Mouse (Mus musculus) naive thymus-derived CD4-positive, alpha-beta T cell, adult 2 months (primary cell): ENCODE measurements at regions not wholly inside any gene's neighbourhood (a gene's known extent, or its start where the extent isn't known, plus 50 kb on each side); places are given as distances from the start of the nearest gene placed in this dataset.

Experiments
- DNase-seq: peaks from one replicate; pipeline ENCODE4 v3.0.0-alpha.2; 2011; ENCODE audit warnings: low read depth

DNA sequence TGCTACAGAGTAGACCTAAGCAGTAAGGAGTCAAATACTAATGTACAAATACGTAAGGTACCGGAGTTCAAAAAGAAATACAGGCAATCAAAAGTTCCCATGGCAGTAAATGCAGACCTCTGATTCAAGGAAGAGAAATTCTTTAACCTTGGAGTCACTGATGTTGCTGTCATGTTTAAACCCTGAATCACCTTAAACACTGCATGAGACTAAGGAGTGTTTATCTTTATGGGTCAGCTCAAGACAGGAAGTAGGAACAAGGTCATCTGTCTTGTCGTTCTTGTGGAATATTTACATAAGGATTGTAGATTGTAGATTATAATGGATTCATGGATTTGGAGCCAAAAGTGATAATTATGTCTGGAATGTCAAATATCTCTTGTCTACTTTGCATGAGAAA lies 1708.7 kb upstream of the Slc10a2 start:
- DNase-seq = no peak

DNA sequence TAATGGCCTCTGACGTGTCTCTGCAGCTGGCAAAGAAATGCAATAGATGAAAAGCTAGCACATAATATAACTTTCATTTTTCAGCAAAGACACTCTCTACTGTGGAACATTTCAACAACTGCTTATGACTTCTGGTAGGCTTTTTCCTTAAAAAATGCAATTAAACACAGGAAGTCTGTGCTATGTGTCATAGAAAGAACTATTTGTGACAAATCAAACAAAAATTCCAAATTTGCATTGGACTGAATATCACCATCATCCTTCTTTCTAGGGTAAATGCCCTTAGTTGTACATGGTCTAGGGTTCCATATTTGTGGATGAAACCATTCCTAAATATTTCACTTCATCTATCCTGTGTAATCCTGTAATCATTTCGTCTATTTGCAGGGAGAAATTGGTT lies 1702.0 kb upstream of the Slc10a2 start:
- DNase-seq = no peak

DNA sequence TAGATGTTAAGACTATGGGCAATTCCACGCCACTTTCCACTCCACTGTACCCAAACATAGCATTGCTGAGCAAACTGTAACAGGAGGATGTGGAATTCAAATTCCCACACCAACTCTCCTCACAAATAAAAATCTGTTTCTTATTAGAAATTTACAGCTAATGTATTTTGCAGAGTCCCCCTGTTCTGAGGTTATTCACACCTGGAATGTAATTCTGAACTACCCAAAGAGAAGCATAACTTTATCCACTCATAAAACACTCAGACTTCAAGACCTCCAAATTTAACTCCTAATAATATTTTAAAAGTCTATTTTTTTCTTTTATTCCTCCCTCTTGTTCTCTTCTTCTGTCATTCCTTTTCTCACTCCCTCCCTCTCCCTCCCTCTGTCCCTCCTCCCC lies 1698.0 kb upstream of the Slc10a2 start:
- no peak for DNase-seq

DNA sequence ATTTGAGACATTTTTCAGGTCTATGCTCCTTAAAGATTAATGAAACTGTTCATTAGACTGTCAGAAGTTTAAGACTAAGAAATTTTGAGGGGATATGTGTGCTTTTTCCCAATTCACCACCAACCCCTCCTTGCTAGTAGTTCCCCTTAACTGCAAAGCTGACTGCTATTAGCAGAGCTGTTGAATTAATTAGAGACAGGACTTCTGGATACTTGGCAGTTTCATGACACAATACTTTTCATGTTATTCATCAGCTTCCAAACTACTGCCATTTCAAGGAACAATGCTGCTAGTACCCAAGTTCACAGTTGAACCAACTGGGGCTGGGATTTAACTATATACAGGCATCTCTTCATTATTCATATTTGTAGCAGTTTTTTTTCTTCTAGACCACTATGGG lies 1695.9 kb upstream of the Slc10a2 start:
- no peak for DNase-seq

DNA sequence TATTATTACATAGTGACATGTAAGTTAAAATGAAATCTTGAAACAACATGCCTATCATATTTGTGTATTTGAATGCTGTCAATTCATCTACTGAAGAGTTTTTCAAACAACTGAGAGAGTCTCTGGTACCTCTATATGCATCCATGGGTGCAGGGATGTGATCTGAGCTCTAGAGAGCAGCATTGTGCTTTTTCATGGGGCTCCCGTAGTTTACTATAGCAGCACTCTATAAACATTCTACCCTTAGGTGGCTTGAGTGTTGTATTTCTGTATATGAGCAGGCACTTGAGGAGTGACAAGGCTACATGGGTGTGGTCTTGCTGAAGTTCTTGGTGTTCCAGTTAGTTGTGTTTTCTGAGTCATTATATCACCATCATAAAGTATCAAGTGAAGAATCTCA lies 1683.9 kb upstream of the Slc10a2 start:
- DNase-seq = no peak

DNA sequence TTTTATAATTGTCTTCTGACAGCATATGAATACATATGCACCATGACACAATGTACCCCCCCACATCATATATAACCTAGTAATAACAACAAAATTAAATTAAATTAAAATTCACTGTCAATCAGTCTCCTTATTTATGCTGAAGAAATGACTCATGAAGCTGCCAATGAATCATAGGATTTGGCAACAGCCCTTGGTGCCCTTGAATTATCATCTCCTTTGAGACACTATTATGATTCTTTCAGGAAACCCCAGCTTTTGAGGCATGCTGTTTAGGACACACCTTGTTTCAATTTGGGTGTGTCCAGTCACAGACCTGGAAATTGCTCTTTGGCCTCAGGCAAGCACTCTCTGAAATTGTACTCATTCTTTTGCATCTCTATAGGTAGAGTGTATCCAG lies 1675.8 kb upstream of the Slc10a2 start:
- no peak for DNase-seq

DNA sequence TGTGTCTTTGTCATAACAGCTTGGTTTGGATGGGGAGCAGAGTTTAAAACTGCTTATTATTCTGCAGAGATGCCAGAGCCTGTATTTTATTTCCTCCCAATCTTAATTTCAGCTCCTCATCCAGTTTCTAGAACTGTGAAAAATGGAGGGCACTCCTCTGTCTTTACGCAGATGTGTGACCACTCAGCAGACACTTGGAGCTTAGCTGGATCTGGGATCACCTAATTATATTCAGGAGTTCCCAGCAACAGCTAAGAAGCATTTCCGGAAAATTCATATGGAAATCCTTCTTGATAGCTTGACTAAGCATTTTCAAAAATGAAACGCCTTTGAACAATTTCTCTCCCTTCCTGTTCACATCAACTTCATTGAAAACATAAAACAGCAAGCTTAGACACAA lies 1670.0 kb upstream of the Slc10a2 start:
- no peak for DNase-seq

DNA sequence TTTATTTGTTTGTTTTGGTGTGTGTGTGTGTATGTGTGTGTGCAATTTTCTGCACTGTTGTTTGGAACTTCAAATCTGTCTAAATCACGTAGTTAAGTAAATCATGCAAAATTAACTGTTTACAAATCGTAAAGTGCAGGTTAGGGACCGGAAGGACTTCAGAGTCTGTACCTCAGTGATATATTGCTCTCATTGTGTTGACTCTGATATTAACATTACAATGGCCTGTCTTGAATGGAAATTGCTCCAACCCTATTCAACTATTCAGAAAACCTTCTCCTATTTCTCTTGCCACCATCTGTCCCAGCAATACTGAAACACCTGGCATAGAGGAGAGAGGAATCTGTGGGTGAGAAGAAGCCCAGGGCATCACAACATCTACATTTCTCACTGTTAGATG lies 1624.4 kb upstream of the Slc10a2 start:
- no peak for DNase-seq

DNA sequence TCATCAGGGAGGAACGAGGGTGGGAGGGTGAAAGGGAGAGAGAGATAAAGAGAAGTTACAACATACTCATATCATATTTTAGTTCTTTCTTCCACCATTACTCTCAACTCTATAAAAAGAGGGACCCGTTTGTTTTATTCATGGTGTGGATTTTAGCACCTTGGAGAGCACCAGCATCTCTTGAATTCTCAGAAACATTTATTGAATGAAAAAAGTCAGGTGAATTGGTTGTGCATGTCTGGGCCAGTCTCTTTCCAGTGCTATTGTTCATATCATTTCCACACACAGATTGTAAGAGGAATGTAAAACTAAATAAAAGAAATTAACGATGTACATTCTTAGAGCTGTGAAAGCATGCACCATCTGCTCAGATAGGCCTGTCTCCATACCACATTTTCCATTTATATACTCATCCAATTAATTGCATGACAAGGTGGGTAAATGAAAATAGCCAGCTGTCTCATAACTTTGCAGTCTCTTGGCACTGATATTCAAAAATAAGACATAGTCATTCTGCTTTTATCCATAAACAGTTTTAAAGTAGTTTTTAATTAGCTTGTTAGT lies 1603.8 kb upstream of the Slc10a2 start:
- no peak for DNase-seq

DNA sequence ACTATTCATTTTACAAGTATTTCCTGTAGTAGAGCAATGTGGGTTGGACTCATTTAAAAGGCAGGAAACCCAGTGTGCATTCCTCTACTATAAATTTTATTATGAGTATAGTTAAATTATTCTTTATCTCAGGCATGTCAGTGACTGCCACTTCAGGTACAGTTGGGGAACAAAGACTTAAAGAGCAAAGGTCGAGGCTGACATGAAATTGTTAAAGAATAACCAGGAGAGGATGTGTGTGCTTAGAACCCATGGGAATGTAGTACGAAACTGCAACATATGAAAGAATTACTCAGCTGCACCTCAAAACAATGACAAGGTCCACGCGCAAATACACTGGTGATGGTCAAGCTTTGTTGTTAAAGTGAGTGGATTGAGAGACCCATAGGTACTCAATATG lies 1583.4 kb upstream of the Slc10a2 start:
- DNase-seq = no peak

DNA sequence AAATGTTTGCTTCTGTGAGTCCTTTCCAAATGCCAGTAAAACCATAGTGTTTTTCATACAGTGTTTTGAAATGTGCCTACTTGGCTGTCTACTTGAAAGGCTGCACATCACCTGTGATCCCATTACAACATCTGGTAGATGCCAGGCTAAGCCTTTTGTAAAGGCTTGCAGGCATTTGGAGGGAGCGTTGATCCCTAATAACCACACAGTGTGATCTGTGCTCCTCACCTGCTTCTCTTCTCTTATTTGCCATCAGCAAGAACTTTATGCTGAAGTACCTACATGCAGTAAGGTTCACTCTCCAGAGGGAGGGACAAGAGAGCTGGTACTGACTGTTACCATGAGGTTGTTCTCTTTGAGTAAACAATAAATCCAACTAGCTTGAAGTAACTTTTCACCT lies 1553.7 kb upstream of the Slc10a2 start:
- no peak for DNase-seq

DNA sequence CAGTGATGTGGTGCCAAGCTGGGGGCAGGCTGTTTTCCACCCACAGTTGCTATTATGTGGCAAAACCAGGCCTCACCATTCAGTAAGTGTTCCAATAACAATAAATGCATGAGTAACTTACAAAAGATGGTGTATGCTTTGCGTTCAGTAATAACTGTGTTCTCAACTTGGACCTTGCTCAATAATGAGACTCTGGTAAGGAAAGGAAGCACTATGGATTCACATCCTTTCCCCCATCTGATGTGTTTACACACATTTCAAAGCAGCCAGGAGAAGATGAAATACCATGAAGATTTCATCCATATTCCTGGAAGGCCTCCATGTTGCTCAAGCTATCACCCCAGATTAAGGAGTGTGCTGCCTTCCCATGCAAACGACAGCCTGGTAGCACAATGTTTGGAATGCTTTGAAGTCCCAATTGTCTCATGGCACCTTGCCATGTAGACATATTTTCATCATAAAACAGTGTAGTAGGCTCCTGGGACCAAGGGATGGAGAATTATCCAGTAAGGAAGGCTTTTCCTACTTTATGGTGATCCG lies 1552.4 kb upstream of the Slc10a2 start:
- no peak for DNase-seq

DNA sequence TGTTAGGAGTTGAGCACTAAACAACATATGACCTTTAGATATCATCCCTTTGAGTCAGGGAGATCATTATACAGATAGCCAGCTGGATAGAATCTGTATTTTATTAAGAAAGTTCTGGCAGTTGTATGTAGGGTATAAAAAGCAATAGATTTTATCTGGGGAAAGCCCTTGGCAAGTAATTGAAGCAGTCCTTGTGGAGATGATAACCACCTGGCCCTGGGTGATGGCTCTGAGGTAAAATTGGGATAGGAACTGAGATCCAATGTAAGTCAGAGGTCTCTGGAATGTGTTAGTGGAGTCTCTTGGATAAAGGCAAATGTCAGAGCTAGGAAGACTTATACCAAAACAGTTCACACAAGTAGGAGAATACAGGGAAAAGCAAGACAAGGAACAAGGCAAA lies 1547.0 kb upstream of the Slc10a2 start:
- DNase-seq = no peak

DNA sequence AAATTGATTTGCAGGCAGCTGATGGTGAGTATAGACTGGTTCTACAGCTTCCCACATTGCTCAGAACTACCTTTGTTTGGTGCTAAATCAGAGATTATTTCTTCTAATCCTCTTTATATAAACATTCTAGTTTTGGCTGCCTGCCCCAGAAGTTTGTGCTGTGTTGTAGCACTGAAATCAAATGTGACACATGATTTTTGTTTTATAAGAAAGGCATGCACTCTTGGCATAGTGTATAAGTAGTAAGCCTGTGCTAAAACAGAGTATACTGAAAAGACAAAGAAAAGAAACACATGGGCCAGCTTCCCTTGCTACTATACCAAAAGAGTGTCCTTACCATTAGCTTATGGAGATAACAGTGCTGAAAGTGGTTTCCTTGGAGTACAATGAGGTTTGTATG lies 1542.9 kb upstream of the Slc10a2 start:
- no peak for DNase-seq

DNA sequence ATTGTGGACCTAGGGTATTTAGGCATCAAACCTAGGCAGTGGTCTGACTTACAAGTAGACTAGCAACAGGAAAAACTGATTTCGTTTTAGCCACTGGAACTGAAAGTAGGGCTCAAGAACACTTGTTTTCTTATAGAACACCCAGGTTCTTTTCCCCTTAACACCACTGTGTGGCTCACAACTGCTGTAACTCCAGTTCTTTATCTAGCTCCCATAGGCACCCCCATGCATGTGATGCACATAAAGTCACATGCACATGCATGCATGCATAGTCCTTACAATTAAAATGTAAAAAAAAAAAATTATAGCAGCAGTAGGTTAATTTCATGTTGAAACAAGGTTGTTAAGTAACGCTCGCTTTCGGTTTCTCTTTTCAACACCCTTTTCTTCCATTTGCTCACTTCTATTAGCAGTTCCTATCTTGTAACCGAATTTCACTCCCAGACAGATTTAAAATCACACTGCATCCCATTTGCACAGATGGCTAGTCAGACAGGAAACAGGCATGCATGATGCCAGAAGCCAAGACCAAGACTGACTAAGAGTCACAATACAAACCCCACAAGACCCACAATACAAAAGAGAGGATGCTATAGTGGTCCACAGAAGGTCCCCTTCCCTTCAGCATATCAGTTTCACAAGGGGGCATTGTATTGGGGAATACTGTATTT lies 1540.3 kb upstream of the Slc10a2 start:
- no peak for DNase-seq

DNA sequence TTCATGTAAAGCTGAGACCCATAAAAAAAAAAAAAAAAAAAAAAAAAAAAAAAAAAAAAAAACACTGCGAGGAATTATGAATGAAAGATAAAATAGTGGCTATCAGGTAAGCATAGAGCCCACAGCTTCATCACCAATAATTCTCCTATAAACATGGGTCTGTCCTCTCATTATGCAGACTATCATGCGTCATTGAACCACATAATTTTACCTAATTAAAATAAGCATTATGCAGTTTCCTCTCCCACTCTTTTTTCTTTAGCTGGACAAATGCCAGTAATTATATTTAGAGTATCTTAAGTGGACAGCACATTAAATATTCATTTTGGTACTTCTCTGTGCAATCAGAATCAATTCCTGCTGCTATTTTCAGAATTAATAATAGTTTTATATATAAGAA lies 1539.2 kb upstream of the Slc10a2 start:
- no peak for DNase-seq

DNA sequence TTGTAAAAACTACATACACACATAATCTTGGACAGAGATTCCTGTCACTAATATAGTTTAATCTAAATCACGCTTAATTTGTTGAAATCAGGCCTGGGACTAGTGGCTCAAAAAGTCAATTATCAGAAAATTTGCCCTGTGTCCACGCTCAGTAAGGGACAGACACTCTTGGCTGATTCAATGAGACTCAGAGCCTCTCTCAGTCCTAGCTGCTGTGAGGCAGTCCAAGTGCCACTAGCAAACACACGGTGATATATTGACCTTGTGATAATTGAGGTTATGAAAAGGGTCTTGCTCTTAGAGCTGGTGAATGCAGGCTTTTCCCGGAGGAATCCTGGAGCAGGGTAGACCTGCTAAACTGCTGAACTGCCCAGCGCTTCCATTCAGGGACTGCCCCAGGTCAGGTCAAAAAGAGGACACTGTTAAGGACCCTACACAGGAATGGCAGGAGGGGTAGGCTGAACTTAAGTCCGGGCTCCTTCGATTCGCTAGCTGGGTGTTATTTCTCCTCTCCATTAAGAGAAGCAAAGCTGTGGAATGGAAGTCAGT lies 1521.9 kb upstream of the Slc10a2 start:
- no peak for DNase-seq

DNA sequence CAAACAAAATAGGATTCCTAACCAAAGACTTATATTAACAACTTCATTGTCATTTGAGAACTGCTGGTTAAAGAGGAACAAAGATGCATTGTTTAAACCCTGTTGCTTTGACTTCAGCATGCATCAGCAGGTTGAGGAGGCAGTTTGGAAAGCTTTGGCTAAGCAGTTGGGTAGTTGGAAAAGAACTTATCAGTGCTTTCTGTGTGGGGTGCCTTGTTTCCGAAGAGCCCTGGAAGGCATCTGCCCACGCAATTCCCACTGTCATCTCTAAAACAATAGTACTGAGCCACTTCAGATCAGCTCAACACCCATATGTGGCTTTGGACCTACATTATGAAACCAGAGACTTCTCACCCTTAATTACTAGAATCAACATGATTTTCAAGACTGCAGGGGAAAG lies 1503.7 kb upstream of the Slc10a2 start:
- DNase-seq = no peak

DNA sequence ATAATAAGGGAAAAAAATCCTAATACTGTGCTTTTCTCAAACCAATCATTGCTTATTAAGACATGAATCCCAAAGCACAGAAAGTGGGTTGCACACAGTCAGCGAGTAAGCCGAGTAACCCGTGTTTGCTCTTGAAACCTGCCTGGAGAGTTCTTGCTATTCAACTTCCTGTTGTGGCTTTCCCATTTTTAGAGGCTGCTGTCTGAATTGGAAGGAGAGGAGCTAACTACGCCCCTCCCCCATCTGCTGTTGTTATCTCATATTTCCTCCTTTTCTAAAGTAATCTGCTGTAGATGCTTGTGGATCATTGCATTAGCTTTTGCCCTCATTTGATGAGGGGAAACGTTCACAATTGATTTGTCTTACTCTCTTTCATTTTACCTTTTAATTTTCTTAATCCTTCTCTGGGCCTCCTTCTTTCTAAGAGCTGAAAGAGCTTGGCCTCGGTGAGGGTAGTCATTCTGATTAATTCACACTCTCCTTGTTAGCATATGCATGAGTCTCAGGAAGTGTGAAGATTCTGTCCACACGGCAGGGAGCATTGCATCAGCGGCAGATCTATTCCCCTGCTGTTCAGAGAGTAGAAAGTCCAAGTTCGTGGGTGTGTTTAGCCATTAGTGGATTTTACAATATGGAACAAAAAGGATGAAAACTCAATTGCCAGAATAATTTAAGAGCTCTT lies 1501.8 kb upstream of the Slc10a2 start:
- no peak for DNase-seq

DNA sequence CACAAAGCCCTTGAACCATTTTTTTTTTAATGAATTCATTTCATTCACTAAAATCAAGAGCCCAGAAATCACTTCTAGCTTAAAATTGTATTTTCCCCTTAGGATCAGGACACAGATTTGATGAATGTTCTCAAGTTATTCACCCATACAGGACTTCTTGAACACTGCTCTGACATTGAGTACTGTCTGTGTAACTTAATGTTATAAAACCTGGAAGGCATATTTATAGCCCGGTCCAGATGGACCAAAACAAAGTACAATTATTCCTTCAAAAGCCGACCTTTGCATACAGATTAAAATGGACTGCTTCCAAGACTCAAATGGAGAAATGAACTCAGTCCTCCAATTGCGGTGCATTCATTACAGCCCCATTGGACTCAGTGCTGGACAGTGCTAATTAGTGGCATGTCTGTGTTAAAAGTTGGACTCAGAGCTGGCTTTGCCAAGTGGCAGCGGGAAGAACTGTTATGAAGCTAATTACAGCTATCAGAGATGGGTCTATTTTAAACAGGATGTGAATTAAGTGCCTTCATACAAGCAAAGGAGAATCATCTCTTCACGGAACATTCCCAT lies 1499.2 kb upstream of the Slc10a2 start:
- DNase-seq = no peak

DNA sequence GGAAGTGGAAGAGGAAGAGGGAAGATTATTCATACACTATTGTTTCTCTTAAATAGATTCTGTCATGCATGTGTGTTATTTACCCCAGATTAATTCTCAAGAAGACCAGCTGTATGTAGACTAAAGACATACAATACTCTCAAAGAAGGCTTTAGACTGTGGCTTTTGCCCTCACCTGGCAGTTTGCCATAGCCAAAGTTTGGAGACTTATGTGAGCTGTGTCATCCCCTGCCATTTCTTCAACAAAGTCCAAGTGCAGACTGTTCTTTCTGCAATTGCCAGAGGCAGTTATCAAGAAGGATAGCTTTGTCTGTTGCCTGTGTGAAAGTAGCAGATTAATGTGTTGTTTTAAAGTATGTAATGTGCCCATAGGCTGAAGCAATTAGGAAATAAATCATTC lies 1485.0 kb upstream of the Slc10a2 start:
- DNase-seq = no peak

DNA sequence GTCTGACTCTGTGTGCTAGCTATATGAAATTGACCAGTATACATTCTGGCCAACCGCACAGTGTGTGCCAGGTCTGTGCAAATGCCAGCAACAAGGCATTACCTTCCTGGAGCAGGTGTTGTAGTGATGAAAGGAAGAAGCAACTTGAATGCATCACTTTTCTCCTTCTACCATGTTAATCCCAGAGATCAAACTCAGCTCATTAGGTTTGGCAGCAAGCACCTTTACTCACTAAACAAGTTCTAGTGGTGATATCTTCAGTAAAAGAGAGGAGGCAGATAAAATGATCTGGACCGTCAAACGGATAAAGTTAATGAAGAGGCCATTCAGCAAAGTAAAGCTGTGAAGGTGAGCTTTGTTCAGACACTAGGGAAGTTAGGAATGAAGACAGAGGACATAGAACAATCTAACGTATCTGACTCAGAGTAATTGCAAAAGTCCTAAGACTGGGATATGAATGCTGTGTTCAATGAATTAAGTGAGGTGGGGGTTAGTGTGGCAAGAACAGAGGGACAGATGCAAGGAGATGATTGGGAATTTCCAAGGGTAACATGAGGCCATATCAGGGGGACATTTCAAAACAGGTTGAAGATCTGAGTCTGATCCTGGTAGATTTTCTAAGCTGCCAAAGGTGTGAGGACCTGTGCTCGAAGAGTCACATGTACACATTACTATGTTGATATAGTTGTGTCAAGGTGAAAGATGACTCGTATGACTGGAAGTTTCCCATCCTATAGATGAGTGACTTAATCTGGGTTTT lies 1478.4 kb upstream of the Slc10a2 start:
- DNase-seq = no peak
